8 mouse cellular contexts compared by ENCODE assay signal in genomic region chr7:55841445-55841844, GRCm38 (mm10). TPM values are rescaled to one million over a fixed set of nuclear protein-coding genes. Genes with fewer than 3 reads are reported as not detected.
DNase-seq lines count a peak whose midpoint lies in the region; ATAC-seq lines count a peak whose summit lies in the region.

Cyfip1 (plus strand) TSS chr7:55841745.

- no peaks in the 10 kb centered on the region for H3K27me3 ChIP-seq in forebrain, embryonic 12.5 days
- no peaks in the 10 kb centered on the region for H3K27me3 ChIP-seq in limb, embryonic 15.5 days
- H3K27me3 ChIP-seq in stomach, embryonic 14.5 days (ENCODE audit: control insufficient read depth, insufficient read depth, low read length) = no peaks in the 10 kb centered on the region

- no peaks in the 10 kb centered on the region for H3K36me3 ChIP-seq in forebrain, embryonic 12.5 days (replicated peaks)
- H3K36me3 ChIP-seq in limb, embryonic 15.5 days = no peaks in the 10 kb centered on the region
- no peaks in the 10 kb centered on the region for H3K36me3 ChIP-seq in stomach, embryonic 14.5 days (ENCODE audit: control insufficient read depth, insufficient read depth, low read length)

- ATAC-seq in forebrain, embryonic 12.5 days (ENCODE audit: low FRiP score) = peak; percentile 7; the same call in 1 of the 2 replicates
- ATAC-seq in limb, embryonic 15.5 days (ENCODE audit: insufficient number of reproducible peaks, low FRiP score, low TSS enrichment, low read depth) = no peak
- ATAC-seq in stomach, embryonic 14.5 days (ENCODE audit: insufficient number of reproducible peaks, insufficient read depth, low FRiP score, low read depth) = peak; percentile 6; the same call in 1 of the 2 replicates

- peak within 1 kb of the TSS; percentile 74 for H3K4me2 ChIP-seq in forebrain, embryonic 12.5 days
- peak within 1 kb of the TSS; percentile 61 for H3K4me2 ChIP-seq in limb, embryonic 15.5 days
- peak within 1 kb of the TSS; percentile 62 for H3K4me2 ChIP-seq in stomach, embryonic 14.5 days (replicated peaks; ENCODE audit: low read depth, low read length)

- 53% methylated on average over 7 of the region's 7 CpGs for WGBS in forebrain, embryonic 12.5 days
- WGBS in limb, embryonic 15.5 days = 48% methylated on average over 7 of the region's 7 CpGs
- 49% methylated on average over 7 of the region's 7 CpGs for WGBS in stomach, embryonic 14.5 days

- peak within 1 kb of the TSS; percentile 91 for H3K27ac ChIP-seq in forebrain, embryonic 12.5 days
- peak within 1 kb of the TSS; percentile 98 for H3K27ac ChIP-seq in limb, embryonic 15.5 days
- H3K27ac ChIP-seq in stomach, embryonic 14.5 days (ENCODE audit: low read length) = peak within 1 kb of the TSS; percentile 97

- peak within 1 kb of the TSS; percentile 90 for H3K9ac ChIP-seq in forebrain, embryonic 12.5 days
- H3K9ac ChIP-seq in limb, embryonic 15.5 days = peak within 1 kb of the TSS; percentile 96
- H3K9ac ChIP-seq in stomach, embryonic 14.5 days (replicated peaks; ENCODE audit: low read depth, low read length) = peak within 1 kb of the TSS; percentile 92

- peaks cover 19% of the 10 kb centered on the region for H3K4me1 ChIP-seq in forebrain, embryonic 12.5 days
- peaks cover 11% of the 10 kb centered on the region; the same call in 1 of the 2 replicates for H3K4me1 ChIP-seq in limb, embryonic 15.5 days
- 0 out of 2 replicates have a peak, but pooled peaks cover 8% of the 10 kb centered on the region for H3K4me1 ChIP-seq in stomach, embryonic 14.5 days (ENCODE audit: control insufficient read depth, insufficient read depth, low read length)

- DNase-seq in cerebellum, postnatal 10 days = peak; percentile 36 to 44
- no peak for DNase-seq in cerebellum, adult 11 months
- DNase-seq in ES-CJ7 (ENCODE audit: low read depth, low spot score) = peak; percentile 17
- peak; percentile 12 for DNase-seq in heart, postnatal 4 days
- no peak for DNase-seq in spleen, postnatal 10 days (ENCODE audit: low spot score in 2 of 2)

- H3K4me3 ChIP-seq in forebrain, embryonic 12.5 days (replicated peaks) = peak within 1 kb of the TSS; percentile 83
- peak within 1 kb of the TSS; percentile 92 for H3K4me3 ChIP-seq in limb, embryonic 15.5 days
- peak within 1 kb of the TSS; percentile 88 for H3K4me3 ChIP-seq in stomach, embryonic 14.5 days (ENCODE audit: low read depth, low read length)

- no peaks in the 10 kb centered on the region for H3K9me3 ChIP-seq in forebrain, embryonic 12.5 days
- H3K9me3 ChIP-seq in limb, embryonic 15.5 days = no peaks in the 10 kb centered on the region
- no peaks in the 10 kb centered on the region for H3K9me3 ChIP-seq in stomach, embryonic 14.5 days (ENCODE audit: control insufficient read depth, low read depth, low read length)

RNA-seq across cellular contexts. Expression of gene Cyfip1, which starts in this region (rescaled TPM):
- polyA plus RNA-seq in forebrain, embryonic 12.5 days (2016; fragmentation: Nextera tagmentation; extraction: Ambion mirVana) = 76.0 and 79.7 TPM in 2 replicates
- 10 to 100 TPM; 58.9 to 59.1 TPM for total RNA-seq in heart, postnatal 4 days (2021)
- 115 and 118 TPM in 2 replicates for polyA plus RNA-seq in limb, embryonic 15.5 days (2015; fragmentation: Nextera tagmentation; extraction: Ambion mirVana)
- 123 and 128 TPM in 2 replicates for polyA plus RNA-seq in stomach, embryonic 14.5 days (2014; fragmentation: Nextera tagmentation; extraction: Ambion mirVana)

Comparison
In these comparisons a context has a peak if more than half of its experiments do, and no peak if none do; other contexts are left out.
1. DNase-seq: peak in cerebellum, postnatal 10 days (2 of 2), ES-CJ7 (single experiment) and heart, postnatal 4 days (single experiment); none in cerebellum, adult 11 months (single experiment) and spleen, postnatal 10 days (0 of 2).
2. Peak in every context shown above with its lines, with median percentiles within 50 percentile points of each other: H3K27ac ChIP-seq, H3K4me2 ChIP-seq, H3K4me3 ChIP-seq and H3K9ac ChIP-seq.